Mouse (Mus musculus) retina, postnatal 1 day (tissue): Measurements from ENCODE around the gene Gm49336.
A peak's percentile ranks its signal among the peaks of the same experiment; 100 is the strongest.

Experiments used
- DNase-seq: peaks from one replicate; pipeline ENCODE4 v3.0.0-alpha.2; 2012

Gm49336 gene

GRCm38 (mm10) chr14:60251281-60252003 is at the start of gene Gm49336, which contains the start of gene Nupl1:
Gene Gm49336, minus strand, starts transcription at chr14:60251507.
Gene Nupl1, minus strand, starts transcription at chr14:60251431.
- peak; percentile 100 for DNase-seq

GRCm38 (mm10) chr14:60301024-60301423 is 49.7 kb upstream of the Gm49336 start:
- DNase-seq = peak; percentile 64

- peak; percentile 68 for DNase-seq
Measured at GRCm38 (mm10) chr14:60300224-60300991, 49.1 kb upstream of the Gm49336 start.

- DNase-seq = no peak
Measured at GRCm38 (mm10) chr14:60295531-60295930, 44.2 kb upstream of the Gm49336 start.

- no peak for DNase-seq
Measured at GRCm38 (mm10) chr14:60290363-60290762, 39.1 kb upstream of the Gm49336 start.

GRCm38 (mm10) chr14:60286194-60286863 is 35.0 kb upstream of the Gm49336 start:
- DNase-seq = no peak

GRCm38 (mm10) chr14:60275301-60276276 is 24.3 kb upstream of the Gm49336 start:
- DNase-seq = no peak

- DNase-seq = no peak
Measured at GRCm38 (mm10) chr14:60273346-60273745, 22.0 kb upstream of the Gm49336 start.

GRCm38 (mm10) chr14:60269333-60269732 is 18.0 kb upstream of the Gm49336 start:
- DNase-seq = no peak

- DNase-seq = peak; percentile 99
Measured at GRCm38 (mm10) chr14:60264990-60265876, 13.9 kb upstream of the Gm49336 start, which contains the start of gene Mtmr6. Gene Mtmr6, plus strand, starts transcription at chr14:60265228.

GRCm38 (mm10) chr14:60262316-60262715 is 11.0 kb upstream of the Gm49336 start:
- DNase-seq = peak; percentile 64

- no peak for DNase-seq
Measured at GRCm38 (mm10) chr14:60257851-60258250, 6.5 kb upstream of the Gm49336 start.

- no peak for DNase-seq
Measured at GRCm38 (mm10) chr14:60257101-60257500, 5.8 kb upstream of the Gm49336 start.

GRCm38 (mm10) chr14:60256356-60256755 is 5.0 kb upstream of the Gm49336 start:
- DNase-seq = peak; percentile 26

GRCm38 (mm10) chr14:60254774-60255173 is 3.5 kb upstream of the Gm49336 start:
- DNase-seq = no peak

- no peak for DNase-seq
Measured at GRCm38 (mm10) chr14:60253466-60253865, 2.2 kb upstream of the Gm49336 start.

GRCm38 (mm10) chr14:60252004-60253000 is 995 bp upstream of the Gm49336 start:
- peak; percentile 26 for DNase-seq

- DNase-seq = no peak
Measured at GRCm38 (mm10) chr14:60250879-60251278, 428 bp downstream of the Gm49336 start.

GRCm38 (mm10) chr14:60250366-60250765 is 941 bp downstream of the Gm49336 start:
- peak; percentile 8 for DNase-seq

- no peak for DNase-seq
Measured at GRCm38 (mm10) chr14:60238551-60238950, 12.8 kb downstream of the Gm49336 start.
